Mouse (Mus musculus) C2C12 (cell line): ENCODE measurements at regions not wholly inside any gene's neighbourhood (a gene's known extent, or its start where the extent isn't known, plus 50 kb on each side); places are given as distances from the start of the nearest gene placed in this dataset.

Experiments
- CTCF ChIP-seq: IDR thresholded peaks from one replicate; pipeline ENCODE4 v1.5.1; 2011; ENCODE audit not compliant: control insufficient read depth, insufficient read depth, insufficient read length
- MAX ChIP-seq: IDR thresholded peaks from one replicate; pipeline ENCODE4 v1.6.1; 2011; ENCODE audit warnings: mild to moderate bottlenecking, control low read depth
- USF1 ChIP-seq: IDR thresholded peaks from one replicate; pipeline ENCODE4 v1.6.1; 2011; ENCODE audit warnings: low read depth, mild to moderate bottlenecking, control low read depth, moderate library complexity

GRCm38 (mm10) chr12:50897606-50898166 is 248.8 kb upstream of the Prkd1 start:
- TF ChIP-seq CTCF = no peak
- TF ChIP-seq MAX = no peak
- no peak for TF ChIP-seq USF1
